Mouse (Mus musculus) liver, embryonic 16.5 days (tissue): ENCODE results near the gene Olfr675. TPM values are rescaled to one million over a fixed set of nuclear protein-coding genes. Genes with fewer than 3 reads are reported as not detected.

Experiments used
- polyA plus RNA-seq: library from polyadenylated mRNA; unstranded; fragments of >200 nt; fragmentation: Nextera tagmentation; extraction: Ambion mirVana; gene quantifications from 2 replicates; pipeline ENCODE4 v1.2.1, GENCODE M21; 2015

The Olfr675 gene
- polyA plus RNA-seq, 1 experiment from 2014 or later = not detected

Other genes starting within 250 kb of the Olfr675 start
- gene Usp17lb, start 185.9 kb downstream of the Olfr675 start, polyA plus RNA-seq = not detected in 2 replicates
- not detected in 2 replicates for gene Usp17la, start 171.5 kb downstream of the Olfr675 start, polyA plus RNA-seq
- not detected in 2 replicates for gene Olfr665, start 150.4 kb downstream of the Olfr675 start, polyA plus RNA-seq
- 0.05 TPM in 1 of 2 replicates, not detected in the other for gene Olfr666, start 132.5 kb downstream of the Olfr675 start, polyA plus RNA-seq
- gene Olfr667, start 107.0 kb downstream of the Olfr675 start, polyA plus RNA-seq = not detected in 2 replicates
- not detected in 2 replicates for gene Olfr668, start 100.4 kb downstream of the Olfr675 start, polyA plus RNA-seq
- not detected in 2 replicates for gene Olfr669, start 94.2 kb downstream of the Olfr675 start, polyA plus RNA-seq
- gene Olfr670, start 65.8 kb downstream of the Olfr675 start, polyA plus RNA-seq = not detected in 2 replicates
- not detected in 2 replicates for gene Olfr671, start 49.3 kb downstream of the Olfr675 start, polyA plus RNA-seq
- gene Olfr672, start 26.4 kb downstream of the Olfr675 start, polyA plus RNA-seq = not detected in 2 replicates
- not detected in 2 replicates for gene Olfr676, start 4.2 kb upstream of the Olfr675 start, polyA plus RNA-seq
- gene Olfr677, start 22.9 kb upstream of the Olfr675 start, polyA plus RNA-seq = not detected in 2 replicates
- not detected in 2 replicates for gene Olfr678, start 36.0 kb upstream of the Olfr675 start, polyA plus RNA-seq
- gene Olfr679, start 52.7 kb upstream of the Olfr675 start, polyA plus RNA-seq = not detected in 2 replicates
- not detected in 2 replicates for gene Olfr680-ps1, start 64.4 kb upstream of the Olfr675 start, polyA plus RNA-seq
- not detected in 2 replicates for gene Olfr681, start 88.4 kb upstream of the Olfr675 start, polyA plus RNA-seq
- not detected in 2 replicates for gene Olfr683, start 118.6 kb upstream of the Olfr675 start, polyA plus RNA-seq
- not detected in 2 replicates for gene Olfr684, start 135.2 kb upstream of the Olfr675 start, polyA plus RNA-seq
- gene Olfr685, start 157.6 kb upstream of the Olfr675 start, polyA plus RNA-seq = not detected in 2 replicates
- not detected in 2 replicates for gene Olfr686, start 179.0 kb upstream of the Olfr675 start, polyA plus RNA-seq